Mouse (Mus musculus): ENCODE measurements at regions not wholly inside any gene's neighbourhood (a gene's known extent, or its start where the extent isn't known, plus 50 kb on each side); places are given as distances from the start of the nearest gene placed in this dataset.

DNA sequence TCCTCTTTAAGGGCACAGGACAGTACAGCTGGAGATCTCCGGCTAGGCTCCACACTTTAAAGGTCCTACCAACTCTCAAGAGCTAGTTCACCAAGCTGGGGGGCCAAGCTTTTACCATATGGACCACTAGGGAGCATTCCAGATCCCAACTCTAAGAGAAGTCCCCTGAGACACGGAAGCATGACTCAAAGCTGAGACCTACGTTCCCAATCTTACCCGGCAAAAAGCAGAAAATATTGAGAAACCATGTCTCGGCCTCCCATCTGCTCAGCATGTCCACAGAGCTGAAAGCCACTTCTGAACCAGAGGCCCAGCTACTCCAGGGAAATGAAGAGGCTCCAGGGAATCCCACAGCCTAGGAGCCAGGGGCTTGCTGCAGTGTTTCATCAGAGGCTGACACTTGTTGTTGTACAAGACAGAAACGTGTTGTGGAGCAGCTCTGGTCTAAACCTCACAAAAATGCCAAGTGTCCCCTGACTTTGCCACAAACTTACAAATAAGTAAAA lies 194.6 kb upstream of the Jarid2 start:
- no peak for TF ChIP-seq GATA1 (IDR thresholded peaks at IDR 0.05; ENCODE audit: low read length)

DNA sequence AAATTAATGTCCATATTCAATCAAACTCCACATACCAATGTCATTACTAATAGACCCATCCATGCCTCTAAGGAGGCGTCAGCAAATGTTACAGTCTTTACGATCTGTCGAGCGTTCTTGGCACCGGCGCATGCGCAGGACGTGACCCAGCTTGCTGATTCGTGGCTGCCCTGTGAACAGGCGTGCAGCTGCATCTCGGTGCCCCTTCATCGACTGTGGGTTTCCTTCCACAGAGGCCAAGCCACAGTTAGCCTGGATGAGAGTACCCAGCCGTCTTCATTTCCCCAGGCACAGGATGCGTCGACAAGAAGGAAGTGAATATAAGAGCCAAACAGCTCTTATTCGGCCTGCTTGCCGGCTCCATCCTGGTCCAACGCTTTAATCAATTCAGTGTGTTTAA lies 193.8 kb upstream of the Jarid2 start:
- no peak for TF ChIP-seq GATA1 (IDR thresholded peaks at IDR 0.05; ENCODE audit: low read length)

DNA sequence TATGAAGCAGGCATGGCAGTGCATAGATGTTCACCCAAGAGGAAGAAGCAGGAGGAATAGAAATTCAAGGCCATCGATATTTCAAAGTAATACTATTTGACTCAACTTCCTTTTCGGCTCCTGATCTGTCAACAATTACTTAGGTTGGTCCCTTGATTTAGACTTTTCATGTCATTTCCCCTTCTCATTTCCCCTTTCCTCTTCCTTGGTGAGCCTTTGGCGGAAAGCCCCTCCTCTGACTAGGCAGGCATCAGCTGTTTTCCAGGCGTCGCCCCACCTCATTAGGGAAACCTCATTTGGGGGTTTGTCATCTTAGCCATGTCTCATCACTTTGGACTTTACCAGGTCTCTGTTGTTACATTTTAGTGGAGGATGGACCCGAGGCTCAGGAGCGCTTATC lies 191.0 kb upstream of the Jarid2 start:
- no peak for TF ChIP-seq GATA1 (IDR thresholded peaks at IDR 0.05; ENCODE audit: low read length)

DNA sequence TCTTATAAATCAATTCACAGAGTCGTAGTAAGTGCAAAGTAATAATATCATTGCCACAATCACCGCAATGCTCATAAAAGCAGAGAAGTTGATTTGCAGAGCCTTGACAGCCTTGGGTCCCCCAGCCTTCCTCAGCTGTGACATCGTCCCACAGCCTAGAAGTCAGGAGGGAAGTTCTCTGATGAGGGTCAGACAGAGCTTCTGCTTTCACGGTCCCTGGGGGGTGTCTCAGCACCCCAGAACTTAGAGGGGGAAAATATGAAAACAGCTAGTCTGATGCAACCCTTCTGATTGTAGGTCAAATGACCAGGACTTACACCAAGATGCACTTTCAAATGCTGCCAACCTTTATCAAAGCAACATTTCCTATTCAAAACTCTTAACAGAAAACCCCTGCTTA lies 188.9 kb upstream of the Jarid2 start:
- no peak for TF ChIP-seq GATA1 (IDR thresholded peaks at IDR 0.05; ENCODE audit: low read length)

DNA sequence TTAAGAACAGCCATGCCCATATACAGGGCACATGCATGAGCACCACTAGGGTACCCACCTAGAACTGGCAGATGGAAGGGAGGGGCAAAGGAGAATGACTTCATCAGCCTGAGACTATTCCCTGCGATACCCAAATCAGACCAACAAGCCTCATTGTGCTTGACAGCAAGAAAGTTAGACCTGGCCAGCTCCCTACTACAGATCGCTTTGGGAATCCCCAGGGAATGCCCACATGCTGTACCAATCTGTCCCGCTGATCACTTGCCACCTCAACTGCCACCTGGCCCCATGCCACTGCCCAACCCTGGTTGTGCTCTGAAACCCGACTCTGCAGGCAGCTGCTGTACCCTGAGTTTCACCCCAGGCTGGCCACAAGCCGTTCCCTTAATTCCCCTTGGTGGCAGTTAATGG lies 188.0 kb upstream of the Jarid2 start:
- no peak for TF ChIP-seq GATA1 (IDR thresholded peaks at IDR 0.05; ENCODE audit: low read length)

DNA sequence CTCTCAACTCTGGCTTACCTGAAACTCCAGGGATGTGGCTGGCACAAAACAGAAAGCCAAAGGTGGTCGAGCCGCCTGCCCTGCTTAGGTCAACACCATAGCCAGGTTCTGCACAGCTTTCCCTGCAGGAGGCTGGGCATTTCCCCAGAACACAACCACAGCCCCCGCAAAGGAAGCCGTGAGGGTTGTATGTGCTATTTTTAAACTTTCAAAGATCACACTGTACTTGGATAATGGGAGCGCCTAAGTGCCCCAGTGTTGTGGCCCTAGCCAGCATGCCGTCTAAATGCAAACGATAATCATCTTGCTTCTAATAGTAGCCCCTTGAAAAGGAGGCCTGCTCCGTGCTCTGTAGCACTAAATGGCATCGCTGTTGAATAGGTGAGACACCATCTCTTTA lies 184.5 kb upstream of the Jarid2 start:
- no peak for TF ChIP-seq GATA1 (IDR thresholded peaks at IDR 0.05; ENCODE audit: low read length)

DNA sequence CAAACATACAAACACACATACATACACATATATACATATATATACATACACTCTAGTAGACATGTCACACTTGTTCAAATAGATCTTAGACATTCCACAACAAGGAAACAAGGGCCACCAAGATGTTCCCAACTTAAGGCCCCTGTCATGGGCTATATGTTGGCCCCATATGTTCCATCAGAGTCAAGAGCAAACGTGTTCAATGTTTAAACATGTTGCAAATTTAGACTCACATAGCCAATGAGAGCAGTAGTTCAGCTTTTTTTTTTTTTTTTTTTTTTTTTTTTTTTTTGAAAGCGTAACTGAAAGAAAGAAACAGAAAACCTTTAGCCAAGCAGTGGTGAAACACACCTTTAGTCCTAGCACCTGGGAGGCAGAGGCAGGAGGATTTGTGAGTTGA lies 183.0 kb upstream of the Jarid2 start:
- TF ChIP-seq GATA1 (IDR thresholded peaks at IDR 0.05; ENCODE audit: low read length): no peak

DNA sequence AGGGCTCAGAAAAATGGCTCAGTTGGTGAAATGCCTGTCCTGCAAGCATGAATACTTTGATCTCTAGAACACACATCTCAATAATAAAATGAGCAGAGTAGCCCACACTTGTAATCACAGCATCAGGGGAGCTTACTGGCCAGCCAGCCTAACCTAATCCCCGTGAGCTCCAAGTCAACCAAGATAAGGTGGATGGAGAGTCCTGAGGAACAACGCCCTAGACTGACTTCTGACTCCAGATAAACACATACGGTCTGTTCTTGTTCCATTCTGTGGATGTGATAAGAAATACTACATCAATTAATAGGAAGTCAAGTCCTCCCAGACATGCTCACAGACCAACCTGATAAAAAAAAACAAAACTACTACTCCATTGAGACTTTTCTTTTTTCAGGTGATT lies 180.4 kb upstream of the Jarid2 start:
- TF ChIP-seq GATA1 (IDR thresholded peaks at IDR 0.05; ENCODE audit: low read length): no peak

DNA sequence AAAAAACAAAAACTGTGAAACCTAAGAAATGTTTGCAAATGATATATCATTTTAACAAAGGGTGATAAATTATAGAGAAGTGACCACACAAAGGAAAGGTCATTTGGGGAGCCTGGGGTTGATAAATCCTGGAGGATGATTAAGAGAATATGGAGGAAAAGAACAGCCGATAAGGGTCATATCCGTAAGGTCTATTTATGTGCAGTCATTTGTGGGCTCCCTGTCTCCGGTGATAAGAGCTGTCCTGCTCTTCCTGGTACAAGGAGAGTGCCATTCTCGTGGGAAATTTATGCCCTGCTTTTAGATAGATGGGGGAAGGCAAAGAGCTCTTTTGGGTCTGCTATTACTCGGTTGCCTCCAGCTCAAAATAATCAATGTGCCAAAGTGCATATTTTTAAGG lies 175.9 kb upstream of the Jarid2 start:
- TF ChIP-seq GATA1 (IDR thresholded peaks at IDR 0.05; ENCODE audit: low read length): no peak

DNA sequence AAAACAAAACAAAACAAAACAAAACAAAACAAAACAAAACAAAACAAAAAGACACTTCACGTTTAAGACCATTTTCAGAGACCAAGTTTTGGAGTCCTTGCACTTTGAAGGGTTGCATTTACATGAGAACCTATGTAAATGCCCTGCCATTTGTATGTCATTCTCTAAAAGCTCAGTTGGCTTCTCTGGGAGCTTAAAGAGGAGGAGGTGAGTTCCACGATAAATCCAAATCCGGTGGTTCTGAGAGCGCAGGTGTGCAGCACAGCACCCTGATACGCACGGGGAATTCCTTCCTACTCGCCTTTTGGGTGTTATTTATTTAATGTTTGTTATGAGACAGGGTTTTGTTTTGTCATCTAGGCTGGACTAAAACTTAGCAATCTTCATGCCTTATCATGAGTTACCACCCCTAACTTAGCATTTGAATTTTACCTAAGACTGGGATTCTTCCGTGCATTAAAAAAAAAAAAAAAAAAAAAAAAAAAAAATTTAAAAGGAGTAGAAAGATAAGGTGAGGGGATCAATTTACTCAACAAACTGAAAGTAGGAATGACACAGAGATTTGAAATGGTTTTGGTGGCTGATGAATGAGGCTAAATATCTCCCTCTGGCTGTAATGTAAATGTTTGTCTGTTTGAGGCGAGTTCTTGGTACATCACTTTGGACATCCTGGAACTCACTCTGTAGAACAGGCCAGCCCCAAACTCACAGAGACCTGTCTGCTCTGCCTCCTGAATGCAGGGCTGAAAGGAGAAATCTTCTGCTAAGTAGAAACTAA lies 174.4 kb upstream of the Jarid2 start:
- no peak for TF ChIP-seq GATA1 (IDR thresholded peaks at IDR 0.05; ENCODE audit: low read length)

DNA sequence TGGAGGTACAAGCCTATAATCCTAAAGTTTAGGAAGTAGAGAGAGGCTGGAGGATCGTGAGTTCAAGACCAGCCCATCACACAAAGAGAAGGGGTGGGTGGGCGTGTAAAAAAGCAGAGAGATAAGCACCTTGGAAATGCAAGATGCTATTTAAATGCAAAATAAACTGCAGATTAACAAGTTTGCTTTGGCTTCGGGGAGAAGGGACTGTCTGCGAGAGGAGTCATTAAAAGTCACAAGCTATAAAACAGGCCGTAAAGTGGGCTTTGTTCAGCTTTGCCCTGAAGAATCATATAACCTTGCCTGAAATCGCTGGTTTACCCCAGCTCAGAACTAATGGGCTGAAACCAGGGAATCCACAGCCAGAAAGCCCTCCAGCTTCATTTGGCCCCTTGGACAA lies 173.3 kb upstream of the Jarid2 start:
- TF ChIP-seq GATA1 (IDR thresholded peaks at IDR 0.05; ENCODE audit: low read length): no peak

DNA sequence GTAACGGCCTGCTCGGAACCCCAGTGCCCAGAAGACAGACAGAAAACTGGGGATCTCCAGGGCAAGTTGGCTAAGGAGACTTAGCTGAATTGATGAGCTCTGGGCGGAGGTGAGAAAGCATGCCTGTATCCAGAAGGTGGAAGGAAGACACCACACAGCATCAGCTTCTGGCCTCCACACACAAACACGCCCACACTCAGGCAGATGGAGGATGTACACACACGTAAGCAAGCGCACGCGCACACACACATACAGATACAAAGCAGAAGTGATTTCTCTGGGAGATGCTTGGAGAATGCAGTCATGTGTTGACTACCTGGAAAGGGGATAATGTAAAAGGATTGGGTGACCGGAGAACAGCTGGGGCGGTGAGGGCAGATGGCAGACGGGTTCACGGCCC lies 171.2 kb upstream of the Jarid2 start:
- TF ChIP-seq GATA1 (IDR thresholded peaks at IDR 0.05; ENCODE audit: low read length): no peak

DNA sequence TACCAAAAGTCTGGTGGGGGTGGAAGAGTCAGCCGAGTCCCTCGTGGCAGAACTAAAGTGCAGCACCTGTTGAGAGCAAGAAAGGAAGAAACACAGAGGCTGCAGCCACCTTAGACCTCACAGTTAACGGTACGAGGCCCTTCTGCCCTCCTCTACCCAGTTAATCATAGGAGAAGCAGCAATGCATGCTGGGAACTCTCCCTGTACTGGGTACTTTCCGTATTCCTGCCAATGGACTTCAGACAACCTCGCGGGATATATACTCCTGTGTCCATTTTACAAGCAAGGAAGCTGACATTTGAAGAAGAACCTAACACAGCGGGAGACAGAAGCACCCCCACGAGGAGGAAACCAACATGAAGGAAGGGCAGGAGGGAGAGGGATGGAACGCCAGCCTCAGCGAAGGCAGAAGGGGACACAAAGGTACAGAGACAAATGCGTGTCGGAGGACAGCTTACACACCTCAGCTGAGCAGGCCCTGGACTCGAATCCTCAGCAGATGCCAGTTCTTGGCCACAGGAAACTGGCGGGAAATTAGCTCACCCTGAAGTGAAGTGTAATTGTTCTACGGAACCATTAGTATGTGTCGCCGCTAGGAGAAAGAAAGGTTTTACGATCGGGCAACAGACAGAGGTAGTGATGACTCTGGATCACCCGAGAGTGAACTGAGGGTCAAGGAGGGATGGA lies 170.6 kb upstream of the Jarid2 start:
- TF ChIP-seq GATA1 (IDR thresholded peaks at IDR 0.05; ENCODE audit: low read length): no peak

DNA sequence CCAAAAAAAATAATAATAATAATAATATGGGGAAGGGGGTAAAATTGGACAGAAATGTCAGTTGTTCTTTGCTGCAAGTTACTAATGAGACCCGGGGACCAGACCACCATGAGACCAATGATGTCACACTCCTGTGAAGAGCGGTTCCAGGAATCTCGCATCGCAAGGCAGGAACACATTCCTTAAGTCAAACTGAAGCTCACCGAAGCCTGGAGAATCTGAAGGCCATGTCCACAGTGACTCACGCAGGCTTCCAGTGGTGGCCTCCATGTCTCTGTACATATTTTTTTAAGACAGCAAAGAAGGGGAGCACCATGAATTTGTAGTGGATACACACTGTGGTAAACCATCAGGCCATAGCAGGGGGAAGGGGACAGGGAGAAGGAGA lies 170.1 kb upstream of the Jarid2 start:
- no peak for TF ChIP-seq GATA1 (IDR thresholded peaks at IDR 0.05; ENCODE audit: low read length)

DNA sequence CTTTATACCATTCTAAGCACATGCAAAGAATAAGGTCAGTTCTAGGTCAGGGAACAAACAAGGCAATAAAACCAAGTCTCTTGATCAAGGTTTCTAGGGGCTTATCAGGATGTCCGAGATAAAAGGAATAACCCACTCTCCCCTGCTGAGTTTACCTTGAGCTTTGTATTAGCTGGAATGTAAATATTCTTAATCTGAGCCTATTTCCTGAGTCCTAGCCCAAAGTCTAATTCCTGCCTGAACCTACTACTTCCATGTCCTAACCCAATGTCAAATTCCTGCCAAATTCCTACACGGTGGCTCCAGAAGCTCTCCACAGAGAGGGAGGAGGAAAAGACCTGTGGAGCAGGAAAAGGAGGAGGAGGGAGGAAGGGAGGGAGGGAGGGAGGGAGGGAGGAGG lies 169.6 kb upstream of the Jarid2 start:
- TF ChIP-seq GATA1 (IDR thresholded peaks at IDR 0.05; ENCODE audit: low read length): no peak

DNA sequence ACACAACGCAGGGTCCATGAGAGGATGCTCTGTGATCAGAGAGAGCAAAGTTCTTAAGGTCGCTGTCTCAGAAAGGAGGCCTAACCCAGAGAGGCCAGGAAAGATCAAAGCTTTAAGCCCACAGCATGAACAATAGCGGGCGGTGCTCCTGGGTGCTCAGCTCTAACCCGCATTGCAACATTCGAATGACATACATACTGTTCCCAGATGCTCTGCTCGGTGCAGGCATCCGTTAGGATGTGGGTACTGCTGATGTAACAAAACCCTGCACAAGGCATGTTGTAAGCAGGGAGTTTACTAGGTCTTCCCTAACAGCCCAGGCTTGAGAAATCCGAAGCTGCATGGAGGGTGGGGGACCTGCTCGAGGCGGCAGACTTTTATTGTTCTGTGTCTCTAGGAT lies 164.6 kb upstream of the Jarid2 start:
- TF ChIP-seq GATA1 (IDR thresholded peaks at IDR 0.05; ENCODE audit: low read length): no peak

DNA sequence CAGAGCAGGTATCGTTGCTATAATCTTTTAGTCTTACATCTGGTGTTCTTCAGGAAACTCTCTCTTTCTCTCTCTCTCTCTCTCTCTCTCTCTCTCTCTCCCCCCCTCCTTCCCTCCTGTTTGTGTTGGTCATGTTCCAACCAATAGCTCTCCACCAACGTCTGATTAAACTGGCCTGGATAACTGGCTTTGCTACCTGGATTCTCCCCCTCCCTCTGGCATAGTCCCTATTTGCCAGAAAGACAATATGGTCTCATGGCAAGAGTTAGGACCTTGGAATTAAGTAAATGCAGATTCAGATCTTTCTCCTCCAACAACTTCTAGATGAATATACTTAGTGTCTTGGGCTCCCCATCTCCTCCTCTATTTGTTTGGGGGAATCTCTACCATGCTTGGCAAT lies 161.6 kb upstream of the Jarid2 start:
- no peak for TF ChIP-seq GATA1 (IDR thresholded peaks at IDR 0.05; ENCODE audit: low read length)
